Mouse (Mus musculus) ES-E14 (cell line): Measurements from ENCODE around the gene Jag1.

Source experiments
- CHD2 ChIP-seq: IDR thresholded peaks from 2 replicates; pipeline ENCODE4 v1.6.1; 2014; ENCODE audit warnings: mild to moderate bottlenecking, low read depth, low read length, inconsistent platforms
- HCFC1 ChIP-seq: IDR thresholded peaks from 2 replicates; pipeline ENCODE4 v1.6.1; 2012; ENCODE audit warnings: low read length, inconsistent platforms, borderline replicate concordance; ENCODE audit not compliant: insufficient read depth
- MAFK ChIP-seq: IDR thresholded peaks from 2 replicates; pipeline ENCODE4 v1.6.1; 2014; ENCODE audit warnings: mild to moderate bottlenecking, low read depth, low read length, inconsistent platforms; ENCODE audit not compliant: insufficient read depth
- ZC3H11A ChIP-seq: IDR thresholded peaks from 2 replicates; pipeline ENCODE4 v1.6.1; 2012; ENCODE audit warnings: low read depth, mild to moderate bottlenecking, inconsistent platforms, low read length, borderline replicate concordance
- ZNF384 ChIP-seq: IDR thresholded peaks from 2 replicates; pipeline ENCODE4 v1.6.1; 2012; ENCODE audit warnings: low read depth, low read length, inconsistent platforms

DNA sequence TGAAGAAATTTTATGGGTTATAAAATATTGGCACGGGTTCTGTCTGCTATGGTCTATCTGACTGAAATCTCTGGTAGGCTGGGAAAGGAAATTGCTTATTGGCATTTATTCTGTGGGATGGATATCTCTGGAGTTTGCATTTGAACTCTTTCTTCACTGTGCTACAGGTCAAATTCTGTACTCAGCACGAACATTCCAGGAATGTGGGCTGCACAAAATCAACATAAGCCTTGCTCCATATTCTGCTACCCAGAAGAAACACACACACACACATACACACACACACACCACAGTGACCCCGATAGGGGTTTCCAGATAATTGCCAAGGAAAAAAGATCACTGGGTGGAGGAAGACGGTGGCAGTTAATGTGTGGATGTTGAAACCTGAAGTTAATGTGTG, 37.4 kb upstream of the Jag1 start:
- TF ChIP-seq MAFK (no peak), CHD2 (no peak), ZNF384 (no peak), ZC3H11A (no peak), HCFC1 (no peak)
